Mouse (Mus musculus): ENCODE measurements around the gene Snai3. TPM values are rescaled to one million over a fixed set of nuclear protein-coding genes. Genes with fewer than 3 reads are reported as not detected.

Gene Snai3
- polyA plus RNA-seq (2015; fragmentation: Nextera tagmentation; extraction: Ambion mirVana) = not detected in 2 replicates

DNA sequence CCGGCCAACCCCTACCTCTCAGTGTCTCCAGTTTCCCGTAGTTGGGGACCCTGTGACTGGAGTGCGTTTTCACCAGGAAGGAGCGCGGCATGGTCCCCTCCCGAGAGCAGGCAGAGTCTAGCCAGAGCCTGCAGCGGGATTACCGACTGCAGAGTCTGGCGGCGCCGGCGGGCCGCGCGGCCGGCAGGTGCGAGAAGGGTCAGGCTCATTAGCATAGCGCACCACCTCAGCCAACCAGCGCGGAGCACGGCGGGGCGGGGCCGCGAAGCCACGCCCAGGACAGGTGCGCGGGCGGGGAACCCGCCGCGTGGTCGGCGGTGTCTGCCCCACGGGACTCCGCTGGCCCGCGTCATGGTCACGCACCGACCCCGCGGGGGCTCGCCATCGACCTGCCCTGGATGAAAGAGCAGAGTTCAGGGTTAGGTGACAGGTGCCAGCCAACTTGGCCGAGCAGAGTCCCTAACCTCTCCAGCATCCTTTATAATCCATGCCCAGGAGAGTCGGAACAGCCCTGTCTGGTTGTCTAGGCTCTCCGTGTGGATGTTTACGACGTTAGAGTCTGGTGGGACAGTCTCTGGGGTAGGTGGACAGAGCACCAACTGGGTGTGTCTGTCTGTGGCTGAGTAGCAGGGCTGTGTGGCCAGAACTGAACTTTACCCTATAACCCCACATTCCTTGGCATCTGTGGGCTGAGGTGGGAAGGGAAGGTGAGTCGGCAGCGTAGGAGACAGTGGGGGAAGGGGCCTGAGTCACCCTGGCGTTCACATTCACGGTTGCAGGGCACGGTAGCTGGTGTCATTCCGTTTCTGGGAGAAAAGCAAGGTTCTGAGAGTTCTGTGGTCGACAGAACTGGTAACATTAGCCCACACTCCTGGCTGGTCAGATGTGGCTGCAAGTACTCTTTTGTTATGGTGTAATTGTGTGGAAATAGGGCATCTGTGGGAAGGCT is at the start of gene Snai3:
Gene Snai3, minus strand, starts transcription at position 210 of the 949 bp plus-strand sequence.

DNA sequence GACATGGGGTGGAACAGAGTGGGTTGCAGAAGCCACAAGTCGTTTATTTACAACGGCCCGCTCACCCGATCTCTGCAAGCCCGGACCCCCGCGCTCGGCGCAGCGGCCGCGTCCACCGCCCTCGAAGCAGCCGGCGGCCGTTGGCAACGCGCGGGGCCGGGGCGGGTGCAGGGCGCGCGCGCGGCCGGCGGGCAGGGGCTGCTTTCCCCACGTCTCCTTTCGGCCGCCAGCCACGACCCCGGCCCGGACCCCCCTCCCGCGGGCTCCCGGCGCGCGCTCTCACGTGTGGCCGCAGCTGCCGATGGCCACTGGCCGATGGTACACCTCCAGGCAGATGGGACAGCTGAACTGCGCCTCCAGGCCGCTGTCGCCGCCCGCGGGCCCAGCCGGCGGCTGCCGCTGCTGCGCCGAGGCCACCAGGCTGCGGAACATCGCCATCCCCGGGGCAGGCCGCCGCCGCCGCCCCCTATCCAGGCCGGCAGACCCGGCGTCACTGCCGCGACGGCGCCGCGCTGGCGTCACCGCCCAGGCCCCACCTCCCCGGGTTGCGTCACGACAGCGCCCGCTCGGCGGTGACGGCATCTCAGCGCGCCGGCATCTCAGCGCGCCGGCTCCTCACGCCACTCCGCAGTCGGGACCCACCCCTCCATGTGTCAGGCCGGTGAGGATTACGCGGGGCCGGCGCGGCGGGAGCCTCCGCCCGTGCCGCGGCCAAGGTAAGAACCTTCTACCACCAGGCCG is 15.2 kb upstream of the Snai3 start, which contains the start of the genes Rnf166 and Ctu2:
Gene Rnf166, minus strand, starts transcription at position 485 of the 741 bp plus-strand sequence.
Gene Ctu2, plus strand, starts transcription at position 564 of the 741 bp plus-strand sequence.

DNA sequence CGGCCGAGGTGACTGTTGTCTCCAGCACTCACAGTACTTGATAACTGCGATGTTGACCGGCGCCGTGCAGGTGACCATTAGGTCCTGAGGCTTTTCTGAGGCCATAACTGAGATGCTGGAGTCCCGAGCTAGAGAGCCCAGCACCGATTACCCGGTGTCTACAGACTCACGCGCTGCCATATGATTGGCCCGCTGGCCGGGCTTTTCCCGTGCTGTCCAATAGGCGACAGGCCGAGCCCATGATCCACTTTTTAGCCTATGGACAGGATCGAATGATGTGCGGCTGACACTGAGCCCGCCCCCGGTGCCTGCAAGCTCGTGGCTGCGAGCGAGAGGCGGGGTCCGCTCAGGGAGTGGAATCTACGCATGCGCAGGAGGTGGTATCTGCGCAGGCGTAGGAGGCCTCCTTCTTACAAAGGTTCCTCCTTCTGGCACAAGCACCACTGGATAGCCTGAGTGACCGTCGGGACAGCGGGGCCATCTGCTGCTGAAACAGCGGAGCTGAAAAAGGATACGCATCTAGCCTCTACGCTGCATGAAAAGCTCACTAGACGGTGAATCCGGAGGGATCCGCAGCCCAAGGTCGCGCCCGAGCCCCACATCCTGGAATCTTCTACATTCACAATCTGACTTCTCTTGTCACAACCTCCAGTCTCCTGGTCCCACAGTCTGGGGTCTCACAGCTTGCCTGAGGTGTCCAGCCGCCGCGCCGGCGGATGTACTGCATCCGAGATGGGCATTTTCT is 17.1 kb downstream of the Snai3 start, which contains the start of gene Mvd:
Gene Mvd, minus strand, starts transcription at position 161 of the 745 bp plus-strand sequence.

DNA sequence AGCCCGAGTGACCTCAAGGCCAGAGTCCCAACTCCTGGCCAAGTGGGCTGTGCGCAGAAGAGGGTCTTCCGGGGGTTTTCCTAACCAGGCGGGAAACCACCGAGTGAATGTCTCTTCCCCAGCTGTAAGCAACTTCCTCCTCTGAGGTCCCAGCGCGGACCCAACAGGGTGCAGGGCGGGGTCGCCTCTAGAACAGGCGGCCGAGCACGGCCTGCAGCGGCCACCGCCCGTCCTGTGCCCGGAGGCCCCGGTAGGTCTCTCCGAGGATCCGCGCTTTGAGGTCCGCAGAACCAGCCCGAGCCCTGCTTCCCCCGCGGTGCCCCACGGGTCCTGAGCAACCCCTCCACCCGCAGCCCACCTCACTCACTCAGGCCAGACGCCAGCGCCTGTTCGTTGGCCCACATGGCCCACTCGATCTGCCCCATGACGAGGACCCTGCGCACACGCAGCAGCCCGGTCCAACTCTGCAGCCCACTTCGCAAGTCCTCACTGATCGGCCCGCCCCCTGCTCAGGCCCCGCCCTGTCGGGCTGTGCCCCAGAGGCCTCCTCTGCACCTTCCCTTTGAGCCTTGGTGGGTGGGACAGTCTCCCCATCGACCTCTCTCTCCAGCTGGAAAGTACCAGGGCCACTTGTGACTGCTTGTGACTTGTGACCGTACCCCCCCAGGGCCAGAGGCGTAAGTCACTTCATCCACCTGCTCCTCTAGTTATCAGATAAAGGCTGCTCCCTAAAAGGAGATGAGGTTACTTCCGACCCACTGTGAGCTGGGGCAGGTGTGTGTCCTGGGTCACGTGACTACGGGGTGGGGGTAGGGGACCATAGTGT is 27.9 kb downstream of the Snai3 start, which contains the start of gene Cyba:
Gene Cyba, minus strand, starts transcription at position 488 of the 826 bp plus-strand sequence.

DNA sequence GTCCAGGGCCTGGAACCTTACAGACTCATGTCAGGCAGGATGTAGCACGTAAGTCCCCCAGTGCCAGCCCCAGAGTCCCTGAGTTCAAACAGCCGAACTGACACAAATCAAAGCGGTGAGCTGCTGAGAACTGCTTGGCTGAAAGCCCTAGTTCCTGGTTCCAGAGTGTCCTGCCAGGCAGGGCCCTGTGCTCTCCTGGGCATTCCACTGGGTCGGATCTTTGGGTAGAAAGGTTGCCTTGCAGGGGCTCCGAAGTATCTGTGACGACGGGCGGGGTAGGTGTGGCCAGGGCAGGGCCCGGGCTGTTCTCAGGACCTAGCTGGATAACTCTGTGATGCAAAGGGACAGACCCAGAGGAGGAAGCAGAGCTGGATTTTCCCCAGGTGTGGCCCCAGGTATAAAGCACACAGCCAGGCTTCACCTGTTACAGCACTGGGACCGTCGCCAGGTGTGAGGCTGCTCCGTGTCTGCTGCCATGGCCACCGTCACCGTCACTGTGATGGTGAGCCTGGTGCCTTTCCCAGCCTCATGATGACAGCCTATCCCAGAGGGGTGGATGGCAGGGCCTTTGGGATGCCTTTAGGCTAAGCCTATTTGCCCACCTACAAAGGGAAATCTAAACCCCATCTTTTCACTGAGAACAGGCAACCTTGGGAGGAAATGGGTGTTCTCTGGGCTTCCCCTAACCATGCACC is 39.0 kb downstream of the Snai3 start, which contains the start of gene Il17c:
Gene Il17c, plus strand, starts transcription at position 645 of the 695 bp plus-strand sequence.

Small RNAs within 50 kb of the gene (microRNA-seq; reads per million reads assigned to microRNA genes)
- not detected for gene Gm24366

Other genes starting within 250 kb of the Snai3 start
- gene Zfpm1, start 178.6 kb downstream of the Snai3 start, polyA plus RNA-seq (2015; fragmentation: Nextera tagmentation; extraction: Ambion mirVana) = 1.6 and 2.1 TPM in 2 replicates
- gene Trhr2, start 100.0 kb downstream of the Snai3 start, polyA plus RNA-seq (2015; fragmentation: Nextera tagmentation; extraction: Ambion mirVana) = 0.48 and 0.51 TPM in 2 replicates
- gene Zc3h18, start 84.1 kb downstream of the Snai3 start, polyA plus RNA-seq (2015; fragmentation: Nextera tagmentation; extraction: Ambion mirVana) = 21.4 and 22.8 TPM in 2 replicates
- 0.22 TPM in 1 of 2 replicates, not detected in the other for gene Il17c, start 38.7 kb downstream of the Snai3 start, polyA plus RNA-seq (2015; fragmentation: Nextera tagmentation; extraction: Ambion mirVana)
- 57.8 and 77.0 TPM in 2 replicates for gene Cyba, start 27.8 kb downstream of the Snai3 start, polyA plus RNA-seq (2015; fragmentation: Nextera tagmentation; extraction: Ambion mirVana)
- gene Mvd, start 17.3 kb downstream of the Snai3 start, polyA plus RNA-seq (2015; fragmentation: Nextera tagmentation; extraction: Ambion mirVana) = 67.8 and 69.0 TPM in 2 replicates
- gene Rnf166, start 15.3 kb upstream of the Snai3 start, polyA plus RNA-seq (2015; fragmentation: Nextera tagmentation; extraction: Ambion mirVana) = 28.1 and 29.9 TPM in 2 replicates
- 84.8 and 91.5 TPM in 2 replicates for gene Ctu2, start 15.4 kb upstream of the Snai3 start, polyA plus RNA-seq (2015; fragmentation: Nextera tagmentation; extraction: Ambion mirVana)
- 1.5 and 2.1 TPM in 2 replicates for gene Piezo1, start 90.6 kb upstream of the Snai3 start, polyA plus RNA-seq (2015; fragmentation: Nextera tagmentation; extraction: Ambion mirVana)
- 7.2 and 7.4 TPM in 2 replicates for gene Cdt1, start 107.3 kb upstream of the Snai3 start, polyA plus RNA-seq (2015; fragmentation: Nextera tagmentation; extraction: Ambion mirVana)
- 199 and 204 TPM in 2 replicates for gene Aprt, start 116.2 kb upstream of the Snai3 start, polyA plus RNA-seq (2015; fragmentation: Nextera tagmentation; extraction: Ambion mirVana)
- 8.8 and 8.9 TPM in 2 replicates for gene Galns, start 150.7 kb upstream of the Snai3 start, polyA plus RNA-seq (2015; fragmentation: Nextera tagmentation; extraction: Ambion mirVana)
- gene Trappc2l, start 150.9 kb upstream of the Snai3 start, polyA plus RNA-seq (2015; fragmentation: Nextera tagmentation; extraction: Ambion mirVana) = 125 and 146 TPM in 2 replicates
- not detected in 2 replicates for gene Pabpn1l, start 162.0 kb upstream of the Snai3 start, polyA plus RNA-seq (2015; fragmentation: Nextera tagmentation; extraction: Ambion mirVana)
- 8.8 and 10.2 TPM in 2 replicates for gene Cbfa2t3, start 238.4 kb upstream of the Snai3 start, polyA plus RNA-seq (2015; fragmentation: Nextera tagmentation; extraction: Ambion mirVana)